Mouse (Mus musculus): Measurements from ENCODE around the gene Gm6902. TPM values are rescaled to one million over a fixed set of nuclear protein-coding genes. Genes with fewer than 3 reads are reported as not detected.
"Not testable (repeated sequence)": the region's sequence is repeated elsewhere in the genome, so short reads cannot be mapped to it uniquely, and the experiment has no call there.

Gm6902 gene
- polyA plus RNA-seq (2012; fragmentation: generic; extraction: Trizol), result not detected
- long read RNA-seq, experiment 1, result 0 reads
- long read RNA-seq, experiment 2, result 0 reads

- not testable (repeated sequence) for H3K79me2 ChIP-seq (ENCODE audit: control insufficient read depth, insufficient read depth); H3ac ChIP-seq (ENCODE audit: control insufficient read depth, insufficient read length, low read depth); H3K79me3 ChIP-seq (ENCODE audit: low read depth); H3K36me3 ChIP-seq (ENCODE audit: control insufficient read depth, insufficient read depth); H3K27me3 ChIP-seq (ENCODE audit: control insufficient read depth, insufficient read depth, insufficient read length); H3K4me3 ChIP-seq (ENCODE audit: insufficient read depth, poor library complexity, severe bottlenecking)
Measured at GRCm38 (mm10) chr7:23278800-23279199, at the start of gene Gm6902. Gene Gm6902 (minus strand): TSS chr7:23278900.

GRCm38 (mm10) chr7:23300892-23301291 is 22.2 kb upstream of the Gm6902 start, which contains the start of gene Nlrp4e:
Gene Nlrp4e (plus strand): TSS chr7:23301192.
- H3K4me3 ChIP-seq (ENCODE audit: insufficient read depth, poor library complexity, severe bottlenecking); H3ac ChIP-seq (ENCODE audit: control insufficient read depth, insufficient read length, low read depth); H3K79me3 ChIP-seq (ENCODE audit: low read depth); H3K36me3 ChIP-seq (ENCODE audit: control insufficient read depth, insufficient read depth); H3K27me3 ChIP-seq (ENCODE audit: control insufficient read depth, insufficient read depth, insufficient read length); H3K79me2 ChIP-seq (ENCODE audit: control insufficient read depth, insufficient read depth): not testable (repeated sequence)

GRCm38 (mm10) chr7:23251582-23251981 is 27.1 kb downstream of the Gm6902 start, which contains the start of gene Vmn1r166:
Gene Vmn1r166 (minus strand): TSS chr7:23251682.
- not testable (repeated sequence) for H3K79me2 ChIP-seq (ENCODE audit: control insufficient read depth, insufficient read depth); H3ac ChIP-seq (ENCODE audit: control insufficient read depth, insufficient read length, low read depth); H3K36me3 ChIP-seq (ENCODE audit: control insufficient read depth, insufficient read depth); H3K27me3 ChIP-seq (ENCODE audit: control insufficient read depth, insufficient read depth, insufficient read length); H3K4me3 ChIP-seq (ENCODE audit: insufficient read depth, poor library complexity, severe bottlenecking); H3K79me3 ChIP-seq (ENCODE audit: low read depth)

Other genes with a start within 250 kb of the Gm6902 start
- not detected for gene Vmn1r163, start 223.4 kb downstream of the Gm6902 start, polyA plus RNA-seq (2012; fragmentation: generic; extraction: Trizol)
- not detected for gene Gm8720, start 211.4 kb downstream of the Gm6902 start, polyA plus RNA-seq (2012; fragmentation: generic; extraction: Trizol)
- not detected for gene Gm10662, start 134.4 kb downstream of the Gm6902 start, polyA plus RNA-seq (2012; fragmentation: generic; extraction: Trizol)
- not detected for gene Vmn1r165, start 61.6 kb downstream of the Gm6902 start, polyA plus RNA-seq (2012; fragmentation: generic; extraction: Trizol)
- not detected for gene Vmn1r166, start 27.2 kb downstream of the Gm6902 start, polyA plus RNA-seq (2012; fragmentation: generic; extraction: Trizol)
- gene Nlrp4e, start 22.3 kb upstream of the Gm6902 start, polyA plus RNA-seq (2012; fragmentation: generic; extraction: Trizol), result 1.7 TPM
- not detected for gene Nlrp5, start 107.0 kb upstream of the Gm6902 start, polyA plus RNA-seq (2012; fragmentation: generic; extraction: Trizol)
- gene Vmn1r167, start 228.3 kb upstream of the Gm6902 start, polyA plus RNA-seq (2012; fragmentation: generic; extraction: Trizol), result not detected

All from C2C12 (cell line).